Mouse (Mus musculus) MEL (cell line): Measurements from ENCODE around the gene Ccl3. TPM values are rescaled to one million over a fixed set of nuclear protein-coding genes. Genes with fewer than 3 reads are reported as not detected.

Experiments
- DNase-seq: peaks from one replicate; pipeline ENCODE4 v3.0.0; 2011; ENCODE audit warnings: low read depth, low spot score
- H3K27ac ChIP-seq: 2 replicates; pipeline ENCODE4 v1.5.1; 2012; ENCODE audit warnings: low read depth, mild to moderate bottlenecking, control low read depth, low read length, moderate library complexity; ENCODE audit not compliant: control insufficient read depth
- H3K27me3 ChIP-seq, 2 experiments: fragments of 150-350 bp in 1 of 2; sonication (generic) in 1 of 2; 2 replicates each; pipeline ENCODE4 v1.6.1; 2012; ENCODE audit warnings: low read length in 2 of 2, mild to moderate bottlenecking in 2 of 2, improper control_type of control experiment in 1 of 2, moderate library complexity in 1 of 2; ENCODE audit not compliant: insufficient read depth in 2 of 2, control insufficient read depth in 1 of 2
- H3K36me3 ChIP-seq, 2 experiments: 2 replicates each; pipeline ENCODE4 v1.6.1; 2012 to 2014; ENCODE audit warnings: low read length in 2 of 2, improper control_type of control experiment in 1 of 2, inconsistent platforms in 1 of 2, mild to moderate bottlenecking in 1 of 2; ENCODE audit not compliant: insufficient read depth in 2 of 2, control insufficient read depth in 1 of 2
- H3K4me1 ChIP-seq, 2 experiments: fragments of 150-350 bp in 1 of 2; sonication (generic) in 1 of 2; 2 replicates each; pipeline ENCODE4 v1.6.1; 2012; ENCODE audit warnings: low read length in 2 of 2, improper control_type of control experiment in 1 of 2, mild to moderate bottlenecking in 1 of 2; ENCODE audit not compliant: insufficient read depth in 2 of 2, control insufficient read depth in 1 of 2
- H3K4me3 ChIP-seq, 2 experiments: fragments of 150-350 bp in 1 of 2; sonication (generic) in 1 of 2; 2 replicates each; pipeline ENCODE4 v1.5.1; 2012; ENCODE audit warnings: low read depth in 2 of 2, low read length in 2 of 2, mild to moderate bottlenecking in 2 of 2, moderate library complexity in 2 of 2, control low read depth in 1 of 2, improper control_type of control experiment in 1 of 2; ENCODE audit not compliant: control insufficient read depth in 1 of 2, insufficient read depth in 1 of 2
- H3K79me2 ChIP-seq: 2 replicates; pipeline ENCODE4 v1.6.1; 2012; ENCODE audit warnings: mild to moderate bottlenecking, low read length, moderate library complexity; ENCODE audit not compliant: control insufficient read depth, poor library complexity, insufficient read depth
- H3K9ac ChIP-seq: 2 replicates; pipeline ENCODE4 v1.6.1; 2012; ENCODE audit warnings: low read depth, mild to moderate bottlenecking, control low read depth, low read length, moderate library complexity; ENCODE audit not compliant: control insufficient read depth, poor library complexity, severe bottlenecking
- H3K9me3 ChIP-seq: fragments of 150-350 bp; sonication (generic); replicated peaks from 2 replicates; pipeline ENCODE4 v1.6.1; 2012; ENCODE audit warnings: mild to moderate bottlenecking, low read length, improper control_type of control experiment, moderate library complexity; ENCODE audit not compliant: insufficient read depth
- CTCF ChIP-seq, 3 experiments: IDR thresholded peaks in 2 of 3; conservative IDR thresholded peaks in 1 of 3; 2 replicates each; pipeline ENCODE4 v1.5.1; 2011 to 2012; ENCODE audit warnings: low read length in 3 of 3, low read depth in 2 of 3, mild to moderate bottlenecking in 2 of 3, improper control_type of control experiment in 1 of 3, inconsistent platforms in 1 of 3, mixed read lengths in 1 of 3, moderate library complexity in 1 of 3; ENCODE audit not compliant: control insufficient read depth in 1 of 3, insufficient read depth in 1 of 3, poor library complexity in 1 of 3, severe bottlenecking in 1 of 3
- EP300 ChIP-seq, 2 experiments: IDR thresholded peaks; 2 replicates each; pipeline ENCODE4 v1.6.1; 2011; ENCODE audit warnings: improper control_type of control experiment in 2 of 2, low read length in 2 of 2, low read depth in 1 of 2, mild to moderate bottlenecking in 1 of 2
- ETS1 ChIP-seq: IDR thresholded peaks from 2 replicates; pipeline ENCODE4 v1.6.1; 2012; ENCODE audit warnings: low read depth, mild to moderate bottlenecking, inconsistent platforms, low read length, improper control_type of control experiment, moderate library complexity
- GABPA ChIP-seq: IDR thresholded peaks from 2 replicates; pipeline ENCODE4 v1.6.1; 2012; ENCODE audit warnings: low read depth, mild to moderate bottlenecking, inconsistent platforms, low read length, improper control_type of control experiment, moderate library complexity
- GATA1 ChIP-seq: IDR thresholded peaks from 2 replicates; pipeline ENCODE4 v1.6.1; 2011; ENCODE audit warnings: low read depth, low read length, improper control_type of control experiment
- MAZ ChIP-seq: IDR thresholded peaks from 2 replicates; pipeline ENCODE4 v1.6.1; 2012; ENCODE audit warnings: low read depth, mild to moderate bottlenecking, inconsistent platforms, low read length, improper control_type of control experiment
- MXI1 ChIP-seq: IDR thresholded peaks from 2 replicates; pipeline ENCODE4 v1.6.1; 2011; ENCODE audit warnings: mild to moderate bottlenecking, low read depth, low read length, improper control_type of control experiment
- RAD21 ChIP-seq: IDR thresholded peaks from 2 replicates; pipeline ENCODE4 v1.6.1; 2011; ENCODE audit warnings: mild to moderate bottlenecking, low read depth, low read length, improper control_type of control experiment
- SMC3 ChIP-seq: IDR thresholded peaks from 2 replicates; pipeline ENCODE4 v1.6.1; 2011; ENCODE audit warnings: low read depth, low read length, improper control_type of control experiment
- TBP ChIP-seq: IDR thresholded peaks from 2 replicates; pipeline ENCODE4 v1.8.0; 2011; ENCODE audit warnings: low read depth, low read length, improper control_type of control experiment
- TCF12 ChIP-seq: IDR thresholded peaks from 2 replicates; pipeline ENCODE4 v1.6.1; 2014; ENCODE audit warnings: low read depth, mild to moderate bottlenecking, inconsistent platforms, low read length, improper control_type of control experiment, moderate library complexity
- UBTF ChIP-seq: IDR thresholded peaks from 2 replicates; pipeline ENCODE4 v1.6.1; 2012; ENCODE audit warnings: low read depth, mild to moderate bottlenecking, inconsistent platforms, low read length, improper control_type of control experiment, moderate library complexity, borderline replicate concordance; ENCODE audit not compliant: insufficient read depth
- USF2 ChIP-seq, 2 experiments: IDR thresholded peaks; 2 replicates each; pipeline ENCODE4 v1.6.1; 2011 to 2012; ENCODE audit warnings: improper control_type of control experiment in 2 of 2, low read length in 2 of 2, borderline replicate concordance in 1 of 2, inconsistent platforms in 1 of 2, low read depth in 1 of 2, mild to moderate bottlenecking in 1 of 2; ENCODE audit not compliant: insufficient read depth in 1 of 2
- ZC3H11A ChIP-seq: IDR thresholded peaks from 2 replicates; pipeline ENCODE4 v1.6.1; 2012; ENCODE audit warnings: low read depth, mild to moderate bottlenecking, inconsistent platforms, low read length, improper control_type of control experiment
- polyA plus RNA-seq, 2 experiments: library from polyadenylated mRNA; stranded (reverse) in 1 of 2; unstranded in 1 of 2; fragments of >175 nt in 1 of 2; fragments of >200 nt in 1 of 2; gene quantifications; 2 replicates each; pipeline versions ENCODE4 v1.2.1 to v1.2.4; 2012; ENCODE audit warnings: low replicate concordance in 2 of 2, low read depth in 1 of 2; ENCODE audit not compliant: insufficient read length in 2 of 2, insufficient read depth in 1 of 2, missing spikeins in 1 of 2
- total RNA-seq: library from RNA; depleted of rRNA; stranded (reverse); fragments of 300-350 nt; gene quantifications from 2 replicates; pipeline ENCODE4 v1.2.3, GENCODE M21; 2012

The Ccl3 gene
- total and polyA plus RNA-seq, 3 experiments, result not detected

DNA sequence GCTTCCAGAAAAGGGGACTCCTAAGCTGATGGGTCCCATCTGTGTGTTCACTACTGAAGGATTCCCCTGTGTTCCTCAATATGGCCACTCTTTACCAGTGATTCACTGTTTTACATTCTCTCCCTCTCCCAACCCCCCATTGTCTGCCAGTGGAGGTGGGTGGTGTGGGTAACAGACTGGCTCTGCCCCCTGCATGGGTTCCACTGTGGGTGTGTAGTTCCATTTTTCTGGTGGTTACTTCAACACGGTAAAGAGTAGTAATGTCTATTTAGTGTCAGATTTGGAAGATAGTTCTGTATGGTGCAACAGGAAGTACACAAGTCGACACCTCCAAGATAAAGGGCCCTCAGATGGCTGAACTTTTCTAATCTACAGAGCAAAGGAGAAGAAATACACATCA lies 7.9 kb downstream of the Ccl3 start:
- no peak overlapping the region for H3K9ac ChIP-seq
- H3K9me3 ChIP-seq, result no peaks in the 10 kb centered on the region
- no peak overlapping the region for H3K27ac ChIP-seq
- TF ChIP-seq USF2 (IDR thresholded peaks at IDR 0.05; ENCODE audit: borderline replicate concordance in 1 of 2, insufficient read depth in 1 of 2, low read depth in 1 of 2, low read length in 2 of 2), result no peak
- TF ChIP-seq TBP, result no peak
- TF ChIP-seq ETS1, result 0 out of 2 replicates have a peak, but pooled peaks have one; percentile 29
- no peak for TF ChIP-seq MXI1
- no peak for TF ChIP-seq GABPA
- TF ChIP-seq UBTF, result no peak
- no peak for TF ChIP-seq TCF12
- peak; percentile 10 to 47; a peak in 2 of 4 replicates for TF ChIP-seq EP300 (IDR thresholded peaks at IDR 0.05; ENCODE audit: low read depth in 1 of 2, low read length in 2 of 2)
- peak; percentile 60 for TF ChIP-seq GATA1
- TF ChIP-seq, all 39 proteins: peak for 3
- H3K27me3 ChIP-seq, result peaks cover 4 to 6% of the 10 kb centered on the region in 2 experiments
- DNase-seq, result peak; percentile 39
- H3K36me3 ChIP-seq, result peaks cover 0 to 12% of the 10 kb centered on the region in 2 experiments; a peak in 2 of 4 replicates
- peak overlapping the region in 1 of 2 experiments; percentile 34; a peak in 1 of 4 replicates for H3K4me3 ChIP-seq
- no peaks in the 10 kb centered on the region for H3K79me2 ChIP-seq
- peaks cover 4 to 9% of the 10 kb centered on the region in 2 experiments; a peak in 3 of 4 replicates for H3K4me1 ChIP-seq

GRCm38 (mm10) chr11:83640141-83640540 lies 9.0 kb downstream of the Ccl3 start:
- Histone ChIP-seq H3K4me1 (peaks cover 4 to 9% of the 10 kb centered on the region in 2 experiments; a peak in 3 of 4 replicates), H3K36me3 (peaks cover 0 to 12% of the 10 kb centered on the region in 2 experiments; a peak in 2 of 4 replicates), H3K4me3 (no peak overlapping the region), H3K27ac (no peak overlapping the region), H3K79me2 (no peaks in the 10 kb centered on the region), H3K9ac (no peak overlapping the region), H3K27me3 (peaks cover 9 to 13% of the 10 kb centered on the region in 2 experiments), H3K9me3 (no peaks in the 10 kb centered on the region)
- TF ChIP-seq CTCF (IDR thresholded peaks at IDR 0.05 in 2 of 3, conservative IDR thresholded peaks at IDR 0.05 in 1 of 3; ENCODE audit: control insufficient read depth in 1 of 3, insufficient read depth in 1 of 3, low read depth in 2 of 3, low read length in 3 of 3, poor library complexity in 1 of 3, severe bottlenecking in 1 of 3), result no peak
- TF ChIP-seq MAZ, result no peak
- no peak for DNase-seq

DNA sequence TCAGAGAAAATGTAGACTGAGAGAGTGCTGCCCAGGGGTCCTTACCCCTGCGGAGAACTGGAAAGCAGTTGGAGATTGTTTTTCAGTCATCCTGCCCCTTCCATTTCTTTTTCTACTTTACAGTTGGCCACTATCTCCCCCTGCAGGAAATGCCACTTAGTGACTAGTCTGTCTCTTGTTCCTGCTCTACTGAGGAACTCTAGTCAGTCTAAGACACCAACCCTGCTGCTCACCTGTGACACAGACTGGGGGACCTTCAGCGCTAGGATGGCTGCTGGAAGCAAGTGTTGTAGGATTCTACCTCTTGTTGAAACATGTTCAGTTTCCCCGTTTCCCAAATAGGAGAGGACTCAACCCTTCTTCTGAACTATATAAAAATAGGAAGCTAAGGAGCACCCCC lies 9.6 kb downstream of the Ccl3 start:
- Histone ChIP-seq H3K4me3 (no peak overlapping the region), H3K9me3 (no peaks in the 10 kb centered on the region), H3K27ac (no peak overlapping the region), H3K36me3 (peaks cover 0 to 12% of the 10 kb centered on the region in 2 experiments; a peak in 2 of 4 replicates), H3K9ac (no peak overlapping the region), H3K79me2 (no peaks in the 10 kb centered on the region), H3K4me1 (peaks cover 4 to 9% of the 10 kb centered on the region in 2 experiments; a peak in 3 of 4 replicates), H3K27me3 (peaks cover 9 to 17% of the 10 kb centered on the region in 2 experiments)
- peak; percentile 9 to 66 (median 42); a peak in 4 of 6 replicates for TF ChIP-seq CTCF (IDR thresholded peaks at IDR 0.05 in 2 of 3, conservative IDR thresholded peaks at IDR 0.05 in 1 of 3; ENCODE audit: control insufficient read depth in 1 of 3, insufficient read depth in 1 of 3, low read depth in 2 of 3, low read length in 3 of 3, poor library complexity in 1 of 3, severe bottlenecking in 1 of 3)
- TF ChIP-seq RAD21, result peak; percentile 69
- TF ChIP-seq USF2 (IDR thresholded peaks at IDR 0.05; ENCODE audit: borderline replicate concordance in 1 of 2, insufficient read depth in 1 of 2, low read depth in 1 of 2, low read length in 2 of 2), result no peak
- TF ChIP-seq SMC3, result peak; percentile 65
- TF ChIP-seq ZC3H11A, result peak; percentile 29; the same call in 1 of the 2 replicates
- DNase-seq, result peak; percentile 53
